Mouse (Mus musculus): Measurements from ENCODE around the gene Zbtb7a. TPM values are rescaled to one million over a fixed set of nuclear protein-coding genes. Genes with fewer than 3 reads are reported as not detected.
"Not testable (repeated sequence)": the region's sequence is repeated elsewhere in the genome, so short reads cannot be mapped to it uniquely, and the experiment has no call there.

Zbtb7a gene
- polyA plus RNA-seq, 1 experiment from 2014 or later, result 4.9 TPM

- H3K27me3 ChIP-seq (ENCODE audit: control insufficient read depth, insufficient read depth, low read length), result no peaks in the 10 kb centered on the region
- WGBS, result under 1% methylated on average over 77 of the region's 77 CpGs
- peak; percentile 76 for ATAC-seq (replicated peaks; ENCODE audit: insufficient number of reproducible peaks, low FRiP score, low TSS enrichment, low read depth)
- H3K4me3 ChIP-seq (ENCODE audit: low read depth, low read length), result peak within 1 kb of the TSS; percentile 83
- peak within 1 kb of the TSS; percentile 89 for H3K4me2 ChIP-seq (ENCODE audit: low read depth, low read length)
- DNase-seq (ENCODE audit: low spot score), result peak; percentile 99
- H3K4me1 ChIP-seq (ENCODE audit: control insufficient read depth, insufficient read depth, low read length), result peaks cover 2% of the 10 kb centered on the region; the same call in 1 of the 2 replicates
- no peaks in the 10 kb centered on the region for H3K9me3 ChIP-seq (replicated peaks; ENCODE audit: control insufficient read depth, low read length)
- peaks cover 38% of the 10 kb centered on the region for H3K36me3 ChIP-seq (replicated peaks; ENCODE audit: control insufficient read depth, insufficient read depth, low read depth, low read length)
- peak within 1 kb of the TSS; percentile 75 for H3K27ac ChIP-seq (replicated peaks; ENCODE audit: low read depth, low read length)
- peak within 1 kb of the TSS; percentile 90 for H3K9ac ChIP-seq (replicated peaks; ENCODE audit: low read length)
Observed at GRCm38 (mm10) chr10:81176466-81177271, 41.6 kb downstream of the Zbtb7a start, which contains the start of gene Eef2. Gene Eef2 (plus strand): TSS chr10:81176631.

- peak overlapping the region; percentile 89 for H3K4me2 ChIP-seq (ENCODE audit: low read depth, low read length)
- ATAC-seq (replicated peaks; ENCODE audit: insufficient number of reproducible peaks, low FRiP score, low TSS enrichment, low read depth) (no peak), DNase-seq (ENCODE audit: low spot score) (no peak)
- 15% methylated on average over 16 of the region's 16 CpGs for WGBS
- peak overlapping the region; percentile 90 for H3K9ac ChIP-seq (replicated peaks; ENCODE audit: low read length)
- H3K27me3 ChIP-seq (ENCODE audit: control insufficient read depth, insufficient read depth, low read length), result no peaks in the 10 kb centered on the region
- peak overlapping the region; percentile 75 for H3K27ac ChIP-seq (replicated peaks; ENCODE audit: low read depth, low read length)
- no peaks in the 10 kb centered on the region for H3K9me3 ChIP-seq (replicated peaks; ENCODE audit: control insufficient read depth, low read length)
- H3K36me3 ChIP-seq (replicated peaks; ENCODE audit: control insufficient read depth, insufficient read depth, low read depth, low read length), result peaks cover 40% of the 10 kb centered on the region
- peak overlapping the region; percentile 83 for H3K4me3 ChIP-seq (ENCODE audit: low read depth, low read length)
- H3K4me1 ChIP-seq (ENCODE audit: control insufficient read depth, insufficient read depth, low read length), result peaks cover 2% of the 10 kb centered on the region; the same call in 1 of the 2 replicates
Observed at GRCm38 (mm10) chr10:81177491-81177925, 42.5 kb downstream of the Zbtb7a start.

- Histone ChIP-seq H3K27ac (replicated peaks; ENCODE audit: low read depth, low read length) (no peak overlapping the region), H3K4me1 (ENCODE audit: control insufficient read depth, insufficient read depth, low read length) (peaks cover 2% of the 10 kb centered on the region; the same call in 1 of the 2 replicates), H3K27me3 (ENCODE audit: control insufficient read depth, insufficient read depth, low read length) (no peaks in the 10 kb centered on the region), H3K36me3 (replicated peaks; ENCODE audit: control insufficient read depth, insufficient read depth, low read depth, low read length) (peaks cover 40% of the 10 kb centered on the region), H3K9me3 (replicated peaks; ENCODE audit: control insufficient read depth, low read length) (no peaks in the 10 kb centered on the region), H3K4me3 (ENCODE audit: low read depth, low read length) (peak overlapping the region; percentile 83), H3K9ac (replicated peaks; ENCODE audit: low read length) (peak overlapping the region; percentile 90), H3K4me2 (ENCODE audit: low read depth, low read length) (peak overlapping the region; percentile 89)
- DNase-seq (ENCODE audit: low spot score) (no peak), ATAC-seq (replicated peaks; ENCODE audit: insufficient number of reproducible peaks, low FRiP score, low TSS enrichment, low read depth) (no peak)
- WGBS, result 70% methylated on average over 14 of the region's 14 CpGs
Observed at GRCm38 (mm10) chr10:81177958-81178712, 43.1 kb downstream of the Zbtb7a start.

GRCm38 (mm10) chr10:81178927-81179326 is 43.9 kb downstream of the Zbtb7a start:
- Histone ChIP-seq H3K9ac (replicated peaks; ENCODE audit: low read length) (no peak overlapping the region; the same call in 1 of the 2 replicates), H3K27me3 (ENCODE audit: control insufficient read depth, insufficient read depth, low read length) (no peaks in the 10 kb centered on the region), H3K9me3 (replicated peaks; ENCODE audit: control insufficient read depth, low read length) (no peaks in the 10 kb centered on the region), H3K36me3 (replicated peaks; ENCODE audit: control insufficient read depth, insufficient read depth, low read depth, low read length) (peaks cover 40% of the 10 kb centered on the region), H3K27ac (replicated peaks; ENCODE audit: low read depth, low read length) (no peak overlapping the region), H3K4me2 (ENCODE audit: low read depth, low read length) (no peak overlapping the region), H3K4me3 (ENCODE audit: low read depth, low read length) (no peak overlapping the region), H3K4me1 (ENCODE audit: control insufficient read depth, insufficient read depth, low read length) (peaks cover 7% of the 10 kb centered on the region)
- ATAC-seq (replicated peaks; ENCODE audit: insufficient number of reproducible peaks, low FRiP score, low TSS enrichment, low read depth) (no peak), DNase-seq (ENCODE audit: low spot score) (no peak)
- WGBS, result 94% methylated on average over 11 of the region's 11 CpGs

GRCm38 (mm10) chr10:81179451-81180342 is 44.7 kb downstream of the Zbtb7a start:
- H3K4me1 ChIP-seq (ENCODE audit: control insufficient read depth, insufficient read depth, low read length), result peaks cover 7% of the 10 kb centered on the region
- ATAC-seq (replicated peaks; ENCODE audit: insufficient number of reproducible peaks, low FRiP score, low TSS enrichment, low read depth) (no peak), DNase-seq (ENCODE audit: low spot score) (no peak)
- WGBS, result 93% methylated on average over 32 of the region's 32 CpGs
- H3K36me3 ChIP-seq (replicated peaks; ENCODE audit: control insufficient read depth, insufficient read depth, low read depth, low read length), result peaks cover 40% of the 10 kb centered on the region
- no peaks in the 10 kb centered on the region for H3K9me3 ChIP-seq (replicated peaks; ENCODE audit: control insufficient read depth, low read length)
- no peak overlapping the region for H3K9ac ChIP-seq (replicated peaks; ENCODE audit: low read length)
- H3K4me2 ChIP-seq (ENCODE audit: low read depth, low read length), result no peak overlapping the region
- no peak overlapping the region for H3K4me3 ChIP-seq (ENCODE audit: low read depth, low read length)
- H3K27me3 ChIP-seq (ENCODE audit: control insufficient read depth, insufficient read depth, low read length), result no peaks in the 10 kb centered on the region
- H3K27ac ChIP-seq (replicated peaks; ENCODE audit: low read depth, low read length), result no peak overlapping the region

GRCm38 (mm10) chr10:81180946-81181345 is 45.9 kb downstream of the Zbtb7a start:
- Histone ChIP-seq H3K4me3 (ENCODE audit: low read depth, low read length) (no peak overlapping the region), H3K4me1 (ENCODE audit: control insufficient read depth, insufficient read depth, low read length) (peaks cover 10% of the 10 kb centered on the region)

GRCm38 (mm10) chr10:81181860-81182259 is 46.8 kb downstream of the Zbtb7a start:
- not testable (repeated sequence) for H3K9me3 ChIP-seq (replicated peaks; ENCODE audit: control insufficient read depth, low read length); H3K4me3 ChIP-seq (ENCODE audit: low read depth, low read length); DNase-seq (ENCODE audit: low spot score); ATAC-seq (replicated peaks; ENCODE audit: insufficient number of reproducible peaks, low FRiP score, low TSS enrichment, low read depth); H3K9ac ChIP-seq (replicated peaks; ENCODE audit: low read length); H3K27me3 ChIP-seq (ENCODE audit: control insufficient read depth, insufficient read depth, low read length); H3K27ac ChIP-seq (replicated peaks; ENCODE audit: low read depth, low read length); H3K4me2 ChIP-seq (ENCODE audit: low read depth, low read length)
- WGBS, result 79% methylated on average over 12 of the region's 12 CpGs
- peaks cover 40% of the 10 kb centered on the region for H3K36me3 ChIP-seq (replicated peaks; ENCODE audit: control insufficient read depth, insufficient read depth, low read depth, low read length)
- peaks cover 10% of the 10 kb centered on the region for H3K4me1 ChIP-seq (ENCODE audit: control insufficient read depth, insufficient read depth, low read length)

More at GRCm38 (mm10) chr10:81180946-81181345, 45.9 kb downstream of the Zbtb7a start:
- Histone ChIP-seq H3K27ac (replicated peaks; ENCODE audit: low read depth, low read length) (no peak overlapping the region), H3K9me3 (replicated peaks; ENCODE audit: control insufficient read depth, low read length) (no peaks in the 10 kb centered on the region), H3K4me2 (ENCODE audit: low read depth, low read length) (no peak overlapping the region), H3K9ac (replicated peaks; ENCODE audit: low read length) (no peak overlapping the region), H3K27me3 (ENCODE audit: control insufficient read depth, insufficient read depth, low read length) (no peaks in the 10 kb centered on the region), H3K36me3 (replicated peaks; ENCODE audit: control insufficient read depth, insufficient read depth, low read depth, low read length) (peaks cover 40% of the 10 kb centered on the region)
- 89% methylated on average over 13 of the region's 13 CpGs for WGBS
- no peak for ATAC-seq (replicated peaks; ENCODE audit: insufficient number of reproducible peaks, low FRiP score, low TSS enrichment, low read depth)
- DNase-seq (ENCODE audit: low spot score), result no peak
